Mouse (Mus musculus) forebrain, embryonic 16.5 days (tissue): ENCODE measurements around the gene Cfap58. TPM values are rescaled to one million over a fixed set of nuclear protein-coding genes. Genes with fewer than 3 reads are reported as not detected.

Experiments
- ATAC-seq: fragments of 200-750 bp; cut with Nextera tagmentation; 2 replicates; pipeline ENCODE4 v1.8.0; 2017; ENCODE audit warnings: mild to moderate bottlenecking, moderate library complexity
- H3K27ac ChIP-seq: fragments of 300-500 bp; sonication (generic); 2 replicates; pipeline ENCODE4 v1.5.1; 2014; ENCODE audit warnings: low read length, control low read depth
- H3K27me3 ChIP-seq: fragments of 300-500 bp; sonication (generic); replicated peaks from 2 replicates; pipeline ENCODE4 v1.6.1; 2014; ENCODE audit warnings: low read length; ENCODE audit not compliant: control insufficient read depth, insufficient read depth
- H3K36me3 ChIP-seq: fragments of 300-500 bp; sonication (generic); 2 replicates; pipeline ENCODE4 v1.6.1; 2014; ENCODE audit not compliant: control insufficient read depth, insufficient read depth
- H3K4me1 ChIP-seq: fragments of 300-500 bp; sonication (generic); replicated peaks from 2 replicates; pipeline ENCODE4 v1.6.1; 2014; ENCODE audit warnings: low read length; ENCODE audit not compliant: control insufficient read depth, insufficient read depth
- H3K4me2 ChIP-seq: fragments of 300-500 bp; sonication (generic); 2 replicates; pipeline ENCODE4 v1.6.1; 2014; ENCODE audit warnings: mild to moderate bottlenecking, low read length, control low read depth
- H3K4me3 ChIP-seq: fragments of 300-500 bp; sonication (generic); replicated peaks from 2 replicates; pipeline ENCODE4 v1.5.1; 2014; ENCODE audit warnings: mild to moderate bottlenecking, low read length, control low read depth
- H3K9ac ChIP-seq: fragments of 300-500 bp; sonication (generic); replicated peaks from 2 replicates; pipeline ENCODE4 v1.6.1; 2014; ENCODE audit warnings: low read depth, low read length, control low read depth
- H3K9me3 ChIP-seq: fragments of 300-500 bp; sonication (generic); 2 replicates; pipeline ENCODE4 v1.6.1; 2016; ENCODE audit warnings: low read length; ENCODE audit not compliant: control insufficient read depth
- WGBS: fragments of 180-500 bp; shearing (Covaris S2); extraction: QIAGEN DNeasy Blood & Tissue Kit; methylation state at CpG from one replicate; pipeline ENCODE4 v1.1.7; 2014; 5-methylcytosine and 5-hydroxymethylcytosine counted together
- polyA plus RNA-seq: library from polyadenylated mRNA; unstranded; fragments of >200 nt; fragmentation: Nextera tagmentation; extraction: Ambion mirVana; gene quantifications from 2 replicates; pipeline ENCODE4 v1.2.1, GENCODE M21; 2015

Gene Cfap58
- polyA plus RNA-seq, 1 experiment from 2014 or later, result 0.33 TPM

- no peaks in the 10 kb centered on the region for H3K36me3 ChIP-seq
- WGBS, result 73% methylated on average over 13 of the region's 13 CpGs
- no peak overlapping the region for H3K27ac ChIP-seq
- no peak overlapping the region for H3K9ac ChIP-seq
- no peaks in the 10 kb centered on the region for H3K9me3 ChIP-seq
- no peak for ATAC-seq
- H3K4me3 ChIP-seq, result no peak overlapping the region
- H3K4me2 ChIP-seq, result no peak overlapping the region
- H3K4me1 ChIP-seq, result peaks cover 4% of the 10 kb centered on the region; the same call in 1 of the 2 replicates
- H3K27me3 ChIP-seq, result no peaks in the 10 kb centered on the region
These were observed 34.9 kb upstream of the Cfap58 start for GRCm38 (mm10) chr19:47902316-47903201.

- WGBS, result 46% methylated on average over 4 of the region's 4 CpGs
- peak; percentile 43; the same call in 1 of the 2 replicates for ATAC-seq
These were observed 33.8 kb upstream of the Cfap58 start for GRCm38 (mm10) chr19:47903679-47904078.

GRCm38 (mm10) chr19:47905081-47905480 lies 32.4 kb upstream of the Cfap58 start:
- Histone ChIP-seq H3K4me1 (peaks cover 19% of the 10 kb centered on the region), H3K4me2 (no peak overlapping the region), H3K9me3 (no peaks in the 10 kb centered on the region), H3K9ac (no peak overlapping the region), H3K36me3 (no peaks in the 10 kb centered on the region), H3K27me3 (no peaks in the 10 kb centered on the region), H3K27ac (no peak overlapping the region), H3K4me3 (no peak overlapping the region)
- WGBS, result 85% methylated on average over 4 of the region's 4 CpGs
- ATAC-seq, result no peak

More at GRCm38 (mm10) chr19:47903679-47904078, 33.8 kb upstream of the Cfap58 start:
- Histone ChIP-seq H3K27ac (no peak overlapping the region), H3K4me2 (no peak overlapping the region), H3K9me3 (no peaks in the 10 kb centered on the region), H3K4me3 (no peak overlapping the region), H3K36me3 (no peaks in the 10 kb centered on the region), H3K4me1 (peaks cover 6% of the 10 kb centered on the region), H3K27me3 (no peaks in the 10 kb centered on the region), H3K9ac (no peak overlapping the region)

GRCm38 (mm10) chr19:47905603-47906002 lies 31.9 kb upstream of the Cfap58 start:
- Histone ChIP-seq H3K9ac (no peak overlapping the region), H3K9me3 (no peaks in the 10 kb centered on the region), H3K4me1 (peaks cover 21% of the 10 kb centered on the region), H3K27ac (no peak overlapping the region), H3K4me2 (no peak overlapping the region), H3K36me3 (no peaks in the 10 kb centered on the region), H3K27me3 (no peaks in the 10 kb centered on the region), H3K4me3 (no peak overlapping the region)
- 88% methylated on average over 5 of the region's 5 CpGs for WGBS
- no peak for ATAC-seq

GRCm38 (mm10) chr19:47907596-47907995 lies 29.9 kb upstream of the Cfap58 start:
- Histone ChIP-seq H3K9me3 (no peaks in the 10 kb centered on the region), H3K36me3 (no peaks in the 10 kb centered on the region), H3K4me3 (no peak overlapping the region), H3K27me3 (no peaks in the 10 kb centered on the region), H3K27ac (no peak overlapping the region), H3K4me2 (no peak overlapping the region), H3K4me1 (peaks cover 17% of the 10 kb centered on the region), H3K9ac (no peak overlapping the region)
- WGBS, result 90% methylated on average over 9 of the region's 9 CpGs
- ATAC-seq, result no peak

- ATAC-seq, result peak; percentile 36
- Histone ChIP-seq H3K9ac (peak overlapping the region; percentile 79), H3K4me2 (peak overlapping the region; percentile 60), H3K36me3 (no peaks in the 10 kb centered on the region), H3K4me3 (peak overlapping the region; percentile 40), H3K27me3 (no peaks in the 10 kb centered on the region), H3K27ac (peak overlapping the region; percentile 90; the same call in 1 of the 2 replicates), H3K4me1 (peaks cover 17% of the 10 kb centered on the region), H3K9me3 (no peaks in the 10 kb centered on the region)
- WGBS, result 16% methylated on average over 6 of the region's 6 CpGs
These were observed 28.5 kb upstream of the Cfap58 start for GRCm38 (mm10) chr19:47908961-47909371.

GRCm38 (mm10) chr19:47909387-47910116 lies 27.9 kb upstream of the Cfap58 start:
- ATAC-seq, result peak; percentile 86
- 1% methylated on average over 9 of the region's 10 CpGs for whole genome bisulfite sequencing

GRCm38 (mm10) chr19:47910117-47910618 lies 27.3 kb upstream of the Cfap58 start:
- Histone ChIP-seq H3K36me3 (no peaks in the 10 kb centered on the region), H3K4me3 (no peak overlapping the region), H3K9ac (peak overlapping the region; percentile 79), H3K9me3 (no peaks in the 10 kb centered on the region), H3K27me3 (no peaks in the 10 kb centered on the region), H3K4me1 (peaks cover 17% of the 10 kb centered on the region), H3K4me2 (peak overlapping the region; percentile 60), H3K27ac (peak overlapping the region; percentile 90)
- ATAC-seq, result peak; percentile 10
- 35% methylated on average over 4 of the region's 4 CpGs for WGBS

More at GRCm38 (mm10) chr19:47909387-47910116, 27.9 kb upstream of the Cfap58 start:
- H3K36me3 ChIP-seq, result no peaks in the 10 kb centered on the region
- peak overlapping the region; percentile 40 for H3K4me3 ChIP-seq
- H3K9me3 ChIP-seq, result no peaks in the 10 kb centered on the region
- peaks cover 17% of the 10 kb centered on the region for H3K4me1 ChIP-seq
- H3K9ac ChIP-seq, result peak overlapping the region; percentile 79
- H3K27ac ChIP-seq, result peak overlapping the region; percentile 90
- H3K4me2 ChIP-seq, result peak overlapping the region; percentile 60
- H3K27me3 ChIP-seq, result no peaks in the 10 kb centered on the region

GRCm38 (mm10) chr19:47910751-47911150 lies 26.7 kb upstream of the Cfap58 start:
- Histone ChIP-seq H3K4me3 (no peak overlapping the region), H3K27me3 (no peaks in the 10 kb centered on the region), H3K9me3 (no peaks in the 10 kb centered on the region), H3K27ac (no peak overlapping the region), H3K9ac (no peak overlapping the region), H3K4me1 (peaks cover 17% of the 10 kb centered on the region), H3K4me2 (no peak overlapping the region), H3K36me3 (no peaks in the 10 kb centered on the region)
- WGBS, result 83% methylated on average over 4 of the region's 4 CpGs
- ATAC-seq, result no peak
